Mouse (Mus musculus) Muller cell, postnatal 12 days (primary cell): ENCODE measurements at regions not wholly inside any gene's neighbourhood (a gene's known extent, or its start where the extent isn't known, plus 50 kb on each side); places are given as distances from the start of the nearest gene placed in this dataset.

Source experiments
- DNase-seq: peaks from one replicate; pipeline ENCODE4 v3.0.0-alpha.2; 2015; ENCODE audit errors: inconsistent ontology term

GRCm38 (mm10) chr16:24216828-24217227 lies 176.5 kb upstream of the Lpp start:
- no peak for DNase-seq

- no peak for DNase-seq
Measured at GRCm38 (mm10) chr16:24215353-24215752, 178.0 kb upstream of the Lpp start.

- no peak for DNase-seq
Measured at GRCm38 (mm10) chr16:24213577-24213976, 179.7 kb upstream of the Lpp start.

- no peak for DNase-seq
Measured at GRCm38 (mm10) chr16:24212702-24213101, 180.6 kb upstream of the Lpp start.

GRCm38 (mm10) chr16:24211588-24211987 lies 181.7 kb upstream of the Lpp start:
- peak; percentile 57 for DNase-seq

GRCm38 (mm10) chr16:24208876-24209275 lies 184.4 kb upstream of the Lpp start:
- DNase-seq: no peak

GRCm38 (mm10) chr16:24208118-24208517 lies 185.2 kb upstream of the Lpp start:
- no peak for DNase-seq

- peak; percentile 56 for DNase-seq
Measured at GRCm38 (mm10) chr16:24207056-24207455, 186.3 kb upstream of the Lpp start.

- DNase-seq: peak; percentile 78
Measured at GRCm38 (mm10) chr16:24206461-24206861, 186.8 kb upstream of the Lpp start.

- peak; percentile 30 for DNase-seq
Measured at GRCm38 (mm10) chr16:24205594-24205993, 187.7 kb upstream of the Lpp start.

GRCm38 (mm10) chr16:24204064-24204730 lies 189.1 kb upstream of the Lpp start:
- no peak for DNase-seq

- no peak for DNase-seq
Measured at GRCm38 (mm10) chr16:24202653-24203052, 190.7 kb upstream of the Lpp start.

- DNase-seq: no peak
Measured at GRCm38 (mm10) chr16:24201455-24201854, 191.9 kb upstream of the Lpp start.

- no peak for DNase-seq
Measured at GRCm38 (mm10) chr16:24200200-24200599, 193.1 kb upstream of the Lpp start.

- peak; percentile 19 for DNase-seq
Measured at GRCm38 (mm10) chr16:24199408-24200167, 193.7 kb upstream of the Lpp start.

GRCm38 (mm10) chr16:24198291-24198690 lies 195.0 kb upstream of the Lpp start:
- DNase-seq: peak; percentile 13

- no peak for DNase-seq
Measured at GRCm38 (mm10) chr16:24197618-24198017, 195.7 kb upstream of the Lpp start.

- no peak for DNase-seq
Measured at GRCm38 (mm10) chr16:24193945-24194344, 199.4 kb upstream of the Lpp start.

- DNase-seq: no peak
Measured at GRCm38 (mm10) chr16:24193251-24193873, 199.9 kb upstream of the Lpp start.

GRCm38 (mm10) chr16:24192013-24192412 lies 201.3 kb upstream of the Lpp start:
- peak; percentile 14 for DNase-seq

GRCm38 (mm10) chr16:24187131-24187530 lies 198.5 kb upstream of the Bcl6 start:
- DNase-seq: no peak

GRCm38 (mm10) chr16:24185989-24186388 lies 197.3 kb upstream of the Bcl6 start:
- DNase-seq: no peak

GRCm38 (mm10) chr16:24184846-24185245 lies 196.2 kb upstream of the Bcl6 start:
- DNase-seq: no peak
